16 mouse cellular contexts compared by ENCODE assay signal in the genomic region with DNA sequence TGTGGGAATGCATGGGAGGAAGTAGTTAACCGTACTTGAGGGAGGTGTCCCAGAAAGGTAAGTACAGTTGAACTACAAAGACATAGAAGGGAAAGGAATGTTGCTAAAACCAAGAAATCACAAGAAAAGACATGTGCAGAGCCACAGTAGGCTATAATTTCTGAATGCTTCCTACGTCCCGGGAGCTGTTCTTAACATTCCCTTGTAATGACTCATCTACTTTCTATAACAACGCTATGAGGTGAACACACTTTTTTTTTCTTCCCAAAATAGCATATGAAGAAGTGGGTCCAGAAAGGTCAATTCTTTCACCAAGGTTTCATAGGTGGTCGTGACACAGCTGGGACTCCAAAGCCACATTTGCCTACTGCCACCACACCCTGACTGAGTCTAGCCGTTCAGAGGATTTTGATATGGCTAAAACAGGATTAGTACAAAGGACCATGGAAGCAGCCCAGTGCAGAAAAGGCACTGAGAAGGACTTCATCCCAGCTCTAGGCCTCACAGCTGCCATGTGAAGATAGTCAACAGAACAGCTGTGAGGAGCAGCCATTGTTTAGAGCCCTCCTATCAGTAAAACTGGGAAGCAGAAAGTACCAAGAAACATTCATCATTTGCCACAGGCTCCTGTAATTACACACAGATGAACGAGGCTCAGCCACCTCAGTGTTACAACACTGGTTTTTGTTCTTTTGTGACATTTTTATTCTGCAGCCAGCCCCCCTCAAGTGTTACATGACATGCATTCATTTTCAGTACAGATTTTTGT.
DNase-seq lines count a peak whose midpoint lies in the region; ATAC-seq lines count a peak whose summit lies in the region.
"Had no signal": no experiment of that assay in that cellular context is flagged by ENCODE, and none has a peak within 500 bp of the region (broad histone marks: within the 10 kb centered on the region; RNA-seq: fewer than 3 reads in every experiment).

No protein-coding gene starts in this region.

- H3K4me2 ChIP-seq in lung, embryonic 16.5 days (ENCODE audit: low read depth, low read length) = no peak overlapping the region
- no peak overlapping the region for H3K4me2 ChIP-seq in stomach, embryonic 16.5 days (ENCODE audit: low read depth, low read length)
- H3K4me2 ChIP-seq: midbrain, embryonic 11.5 days; stomach, embryonic 15.5 days had no signal

- no peak overlapping the region for H3K9ac ChIP-seq in lung, embryonic 16.5 days (ENCODE audit: low read length)
- H3K9ac ChIP-seq in stomach, embryonic 16.5 days (ENCODE audit: low read length) = no peak overlapping the region
- H3K9ac ChIP-seq: stomach, embryonic 15.5 days had no signal

- intact Hi-C loops in left cerebral cortex, postnatal 10 days (cut with DNase I) = no loop called here

- no peaks in the 10 kb centered on the region for H3K36me3 ChIP-seq in lung, embryonic 16.5 days (ENCODE audit: control insufficient read depth, insufficient read depth, low read length)
- H3K36me3 ChIP-seq in stomach, embryonic 16.5 days (ENCODE audit: control insufficient read depth, insufficient read depth, low read length) = no peaks in the 10 kb centered on the region
- H3K36me3 ChIP-seq: G1E; stomach, embryonic 15.5 days had no signal

- H3K4me1 ChIP-seq in lung, embryonic 16.5 days (replicated peaks; ENCODE audit: control insufficient read depth, insufficient read depth, low read length) = peaks cover 8% of the 10 kb centered on the region; the same call in 1 of the 2 replicates
- H3K4me1 ChIP-seq in stomach, embryonic 16.5 days (ENCODE audit: control insufficient read depth, insufficient read depth, low read length) = peaks cover 8% of the 10 kb centered on the region; the same call in 1 of the 2 replicates

- H3K27me3 ChIP-seq in lung, embryonic 16.5 days (ENCODE audit: control insufficient read depth, insufficient read depth, low read depth, low read length) = no peaks in the 10 kb centered on the region
- no peaks in the 10 kb centered on the region for H3K27me3 ChIP-seq in stomach, embryonic 16.5 days (ENCODE audit: control insufficient read depth, insufficient read depth, low read length)
- H3K27me3 ChIP-seq: stomach, embryonic 15.5 days had no signal

- no peak overlapping the region for H3K27ac ChIP-seq in lung, embryonic 16.5 days (ENCODE audit: low read length)
- H3K27ac ChIP-seq in stomach, embryonic 16.5 days (ENCODE audit: low read length) = peak overlapping the region; percentile 50
- H3K27ac ChIP-seq: gastrocnemius, adult 2 months; stomach, embryonic 15.5 days had no signal

- no peaks in the 10 kb centered on the region for H3K9me3 ChIP-seq in lung, embryonic 16.5 days (ENCODE audit: control insufficient read depth, low read length)
- no peaks in the 10 kb centered on the region for H3K9me3 ChIP-seq in stomach, embryonic 16.5 days (replicated peaks; ENCODE audit: control insufficient read depth, low read length)
- H3K9me3 ChIP-seq: stomach, embryonic 15.5 days had no signal

- 31% methylated on average over 7 of the region's 7 CpGs for WGBS in lung, embryonic 16.5 days
- WGBS in stomach, embryonic 16.5 days = 34% methylated on average over 7 of the region's 7 CpGs

- no peak overlapping the region for H3K4me3 ChIP-seq in lung, embryonic 16.5 days (ENCODE audit: low read length)
- no peak overlapping the region for H3K4me3 ChIP-seq in stomach, embryonic 16.5 days (replicated peaks; ENCODE audit: low read length)
- H3K4me3 ChIP-seq: gastrocnemius, adult 2 months; stomach, embryonic 15.5 days had no signal

- DNase-seq in adrenal gland, adult 2 months = peak; percentile 3
- DNase-seq in adrenal gland, postnatal 36 days = no peak
- no peak for DNase-seq in lung, postnatal 10 days
- DNase-seq in heart, postnatal 4 days = peak; percentile 7
- DNase-seq in layer of hippocampus, postnatal 25 days (ENCODE audit: extremely low spot score in 1 of 2, low spot score in 1 of 2) = no peak
- no peak for DNase-seq in left cerebral cortex, postnatal 10 days (ENCODE audit: extremely low spot score in 1 of 2, low spot score in 2 of 2)
- DNase-seq: cerebellum, postnatal 36 days; gastrocnemius, adult 2 months; kidney, postnatal 14 days; right cerebral cortex, postnatal 14 days had no signal

- ATAC-seq in lung, embryonic 16.5 days (ENCODE audit: low read depth) = peak; percentile 49
- ATAC-seq in stomach, embryonic 16.5 days (ENCODE audit: insufficient read depth, low FRiP score) = peak; percentile 56; the same call in 1 of the 2 replicates
- ATAC-seq: activated CD4-positive, CD25-positive, alpha-beta regulatory T cell, adult 4 months had no signal

Comparison
In these comparisons a context has a peak if more than half of its experiments do, and no peak if none do; other contexts are left out.
1. DNase-seq: peak in adrenal gland, adult 2 months (single experiment) and heart, postnatal 4 days (single experiment); none in adrenal gland, postnatal 36 days (0 of 2), lung, postnatal 10 days (single experiment), layer of hippocampus, postnatal 25 days (0 of 2) and left cerebral cortex, postnatal 10 days (0 of 2).